Mouse (Mus musculus) heart, postnatal 0 days (tissue): ENCODE measurements around the gene AY358078.

Source experiments
- CTCF ChIP-seq: IDR thresholded peaks from 2 replicates; pipeline ENCODE4 v1.5.1; 2016; ENCODE audit warnings: antibody characterized with exemption, control low read depth, low read depth
- EP300 ChIP-seq: IDR thresholded peaks from 2 replicates; pipeline ENCODE4 v1.6.1; 2016; ENCODE audit warnings: antibody characterized with exemption, low read depth

GRCm38 (mm10) chr14:51870756-51871155 is 70.9 kb downstream of the AY358078 start:
- TF ChIP-seq CTCF = no peak
- TF ChIP-seq EP300 = no peak
